Mouse (Mus musculus): Measurements from ENCODE around the gene Sipa1l2.

- TF ChIP-seq CTCF (IDR thresholded peaks at IDR 0.05; ENCODE audit: low read depth, low read length) (no peak), GATA1 (IDR thresholded peaks at IDR 0.05; ENCODE audit: borderline replicate concordance, low read length) (no peak)
Observed at GRCm38 (mm10) chr8:125503808-125504207, 65.8 kb downstream of the Sipa1l2 start.
